Mouse (Mus musculus) macrophage (primary cell): ENCODE data around the gene Dlg1. TPM values are rescaled to one million over a fixed set of nuclear protein-coding genes. Genes with fewer than 3 reads are reported as not detected.

Source experiments
- H3K27ac ChIP-seq: fragments of 350-480 bp; formaldehyde crosslinking; 2 replicates; pipeline ENCODE4 v1.9.0; 2021
- H3K36me3 ChIP-seq: fragments of 350-480 bp; formaldehyde crosslinking; 2 replicates; pipeline ENCODE4 v1.9.0; 2021; ENCODE audit errors: inconsistent target
- H3K4me3 ChIP-seq: fragments of 350-480 bp; formaldehyde crosslinking; 2 replicates; pipeline ENCODE4 v1.9.0; 2021; ENCODE audit errors: inconsistent target
- H3K79me2 ChIP-seq: fragments of 350-480 bp; formaldehyde crosslinking; 2 replicates; pipeline ENCODE4 v1.9.0; 2021; ENCODE audit errors: inconsistent target
- WGBS: methylation state at CpG from one replicate; pipeline ENCODE4 v1.1.7; 2026; ENCODE audit warnings: inconsistent platforms; ENCODE audit not compliant: missing documents; 5-methylcytosine and 5-hydroxymethylcytosine counted together
- polyA plus RNA-seq: library from polyadenylated mRNA; stranded (reverse); fragments of 250-400 nt; gene quantifications from 3 replicates; pipeline ENCODE4 v1.2.4, GENCODE M21; 2018; ENCODE audit warnings: inconsistent platforms

Gene Dlg1
- polyA plus RNA-seq, 1 experiment from 2014 or later, result 28.3 TPM

DNA sequence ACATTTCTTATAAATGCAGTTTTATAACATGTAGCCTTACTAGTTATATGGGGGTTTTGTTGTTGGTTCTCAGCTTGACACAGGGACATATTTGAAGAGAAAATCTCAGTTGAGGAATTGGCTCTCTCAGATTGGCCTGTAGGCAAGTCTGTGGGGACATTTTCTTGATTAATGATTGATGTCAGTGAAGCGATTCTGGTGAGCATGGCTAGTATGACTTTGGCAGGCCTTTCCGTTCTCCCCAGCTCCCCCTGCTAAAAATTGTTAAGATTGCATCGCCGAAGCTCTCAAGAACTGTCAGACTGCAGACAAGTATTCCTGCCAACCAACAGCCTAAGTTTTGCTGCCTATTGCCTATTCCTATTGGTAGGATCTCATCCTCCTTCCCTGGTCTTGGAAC is 73.8 kb downstream of the Dlg1 start:
- WGBS, result 97% methylated on average over 4 of the region's 4 CpGs
- peaks cover 42% of the 10 kb centered on the region; the same call in 1 of the 2 replicates for H3K79me2 ChIP-seq
- H3K36me3 ChIP-seq, result no peaks in the 10 kb centered on the region
- H3K27ac ChIP-seq, result no peak overlapping the region
- no peak overlapping the region for H3K4me3 ChIP-seq

DNA sequence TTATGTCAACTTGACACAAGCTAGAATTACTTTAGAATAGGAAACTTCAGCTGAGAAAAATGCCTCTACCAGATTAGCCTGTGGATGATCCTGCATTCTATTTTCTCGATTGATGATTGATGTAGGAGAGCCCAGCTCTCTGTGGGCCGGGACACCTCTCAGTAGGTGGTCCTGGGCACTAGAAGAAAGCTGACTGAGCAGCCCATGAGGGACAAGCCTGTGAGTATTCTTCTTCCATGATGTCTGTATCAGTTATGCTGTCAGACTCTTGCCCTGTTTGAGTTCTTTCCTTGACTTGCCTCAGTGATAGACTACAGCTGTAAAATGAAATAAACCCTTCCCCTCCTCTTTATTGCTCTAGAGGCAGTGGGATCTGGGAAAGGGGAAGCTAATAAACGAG is 74.5 kb downstream of the Dlg1 start:
- Histone ChIP-seq H3K79me2 (peaks cover 35% of the 10 kb centered on the region; the same call in 1 of the 2 replicates), H3K36me3 (no peaks in the 10 kb centered on the region), H3K27ac (no peak overlapping the region), H3K4me3 (no peak overlapping the region)
- WGBS, result 86% methylated on average over 3 of the region's 3 CpGs

DNA sequence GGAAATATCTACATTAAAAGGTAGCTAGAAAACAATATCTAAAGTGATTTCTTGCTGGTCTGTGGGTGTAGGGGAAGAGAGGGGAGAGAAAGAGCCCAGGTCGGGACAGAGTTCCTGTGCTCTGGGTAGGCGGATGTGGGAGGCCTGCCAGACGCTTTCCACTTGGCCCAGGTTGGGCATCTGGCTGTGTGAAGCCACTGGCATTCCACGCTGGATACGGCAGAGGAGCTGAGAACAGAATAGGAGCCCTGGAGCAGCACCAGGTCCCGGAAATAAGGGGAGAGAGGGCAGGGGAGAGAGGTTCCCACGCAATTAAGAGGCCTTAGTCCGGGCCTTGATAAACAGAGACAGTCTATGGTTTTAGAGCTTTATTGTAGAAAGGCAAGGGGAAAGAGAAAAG is 77.0 kb downstream of the Dlg1 start:
- WGBS, result 94% methylated on average over 8 of the region's 8 CpGs
- H3K79me2 ChIP-seq, result peaks cover 10% of the 10 kb centered on the region; the same call in 1 of the 2 replicates
- H3K27ac ChIP-seq, result no peak overlapping the region
- no peaks in the 10 kb centered on the region for H3K36me3 ChIP-seq
- no peak overlapping the region for H3K4me3 ChIP-seq

DNA sequence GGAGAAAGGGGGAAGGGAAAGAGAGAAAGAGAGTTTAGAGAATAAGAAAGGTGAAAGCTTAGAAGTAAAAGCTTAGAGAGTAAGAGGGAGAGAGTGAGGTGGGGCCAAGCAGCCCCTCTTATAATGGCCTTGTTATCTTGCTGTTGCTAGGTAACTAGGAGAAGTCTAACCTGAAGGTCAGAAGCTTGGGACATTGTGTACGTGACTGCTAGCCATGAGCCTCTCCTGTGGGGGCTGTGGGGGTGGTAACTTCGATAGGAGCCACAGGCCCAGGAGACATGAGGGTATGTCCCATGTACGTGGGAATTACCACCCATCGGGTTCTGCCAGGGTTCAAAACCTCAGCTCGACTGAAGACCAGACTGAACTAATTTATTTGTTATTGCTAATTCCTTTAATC is 77.5 kb downstream of the Dlg1 start:
- Histone ChIP-seq H3K4me3 (no peak overlapping the region), H3K36me3 (no peaks in the 10 kb centered on the region), H3K79me2 (peaks cover 12% of the 10 kb centered on the region; the same call in 1 of the 2 replicates), H3K27ac (no peak overlapping the region)
- 98% methylated on average over 5 of the region's 5 CpGs for WGBS

DNA sequence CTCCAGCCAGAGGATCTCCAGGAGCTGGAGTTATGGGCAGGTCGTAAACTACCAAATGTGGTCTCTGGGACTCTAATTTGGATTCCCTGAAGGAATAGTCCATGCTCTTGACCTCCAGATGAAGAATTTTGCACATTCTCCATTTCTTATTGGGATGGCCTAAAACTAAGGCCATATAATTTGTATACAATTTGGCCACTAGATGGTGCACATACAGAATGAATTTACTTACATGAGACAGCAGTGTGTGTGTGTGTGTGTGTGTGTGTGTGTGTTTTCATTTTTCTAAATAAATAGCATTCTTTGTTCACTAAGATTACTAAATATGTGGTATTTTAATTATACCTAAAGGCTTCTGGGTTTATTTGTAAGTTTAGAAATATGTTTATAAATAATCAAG is 87.3 kb downstream of the Dlg1 start:
- WGBS, result 77% methylated on average over 1 of the region's 1 CpGs
- Histone ChIP-seq H3K79me2 (peaks cover 30% of the 10 kb centered on the region), H3K36me3 (no peaks in the 10 kb centered on the region), H3K4me3 (no peak overlapping the region), H3K27ac (no peak overlapping the region)

DNA sequence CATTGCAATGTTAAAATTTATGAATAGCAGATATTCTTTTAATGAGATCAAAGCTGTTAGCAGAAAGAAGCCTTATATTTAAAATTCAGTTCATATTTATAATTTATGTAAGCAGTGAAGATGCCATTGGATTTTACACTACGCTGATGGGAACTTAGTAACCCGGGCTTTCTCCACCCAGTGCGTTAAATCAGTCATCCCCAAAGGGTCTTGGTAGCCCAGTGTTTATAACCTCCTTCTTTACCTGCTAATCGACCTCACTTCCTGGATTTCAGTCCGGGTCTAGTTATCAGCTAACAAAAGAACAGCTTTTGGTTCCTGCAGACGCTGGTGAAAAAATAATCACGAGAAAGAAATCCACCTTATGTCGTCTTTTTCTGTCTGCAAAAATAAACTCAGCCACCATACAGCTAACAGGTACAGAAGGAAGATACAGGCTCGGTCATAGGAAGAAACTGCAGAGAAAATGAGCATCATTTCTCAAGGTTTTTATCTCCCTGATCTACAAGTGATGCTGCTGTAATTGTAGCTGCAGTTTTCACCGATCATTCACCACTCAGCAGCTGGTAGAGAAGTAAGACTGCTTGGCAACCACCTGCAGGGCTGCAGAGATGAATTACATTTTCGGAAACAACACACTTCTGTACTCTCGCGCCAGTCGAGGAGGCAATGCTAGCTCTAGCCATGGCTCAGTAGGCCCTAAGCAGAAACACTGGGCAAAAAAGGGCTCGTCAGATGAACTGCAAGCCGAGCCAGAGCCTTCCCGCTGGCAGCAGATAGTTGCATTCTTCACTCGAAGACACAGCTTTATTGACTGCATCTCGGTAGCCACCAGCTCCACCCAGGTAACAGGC is 91.2 kb downstream of the Dlg1 start:
- Histone ChIP-seq H3K4me3 (no peak overlapping the region), H3K36me3 (no peaks in the 10 kb centered on the region), H3K79me2 (peaks cover 42% of the 10 kb centered on the region), H3K27ac (peak overlapping the region; percentile 66)
- 18% methylated on average over 19 of the region's 19 CpGs for WGBS

DNA sequence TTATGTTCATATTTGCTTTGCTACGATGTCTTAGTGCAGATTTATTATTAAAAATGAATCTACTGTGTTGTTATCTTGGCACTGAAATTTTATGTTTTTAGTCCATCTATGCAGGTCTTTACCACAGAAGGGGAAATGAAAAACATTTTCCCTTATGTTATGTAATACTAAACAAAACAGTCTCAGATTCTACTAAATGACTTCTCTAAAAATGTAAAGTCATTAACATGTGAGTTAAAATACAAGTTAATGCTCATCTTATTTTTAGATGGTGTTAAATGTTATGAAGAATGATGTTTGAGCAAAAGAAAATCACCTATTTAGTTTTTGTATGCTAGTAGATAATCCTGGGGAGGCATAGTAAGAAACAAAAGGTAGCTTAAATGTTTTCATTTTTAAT is 91.8 kb downstream of the Dlg1 start:
- no peak overlapping the region for H3K4me3 ChIP-seq
- no peaks in the 10 kb centered on the region for H3K36me3 ChIP-seq
- 23% methylated on average over 1 of the region's 1 CpGs for WGBS
- H3K27ac ChIP-seq, result peak overlapping the region; percentile 66
- H3K79me2 ChIP-seq, result peaks cover 49% of the 10 kb centered on the region

DNA sequence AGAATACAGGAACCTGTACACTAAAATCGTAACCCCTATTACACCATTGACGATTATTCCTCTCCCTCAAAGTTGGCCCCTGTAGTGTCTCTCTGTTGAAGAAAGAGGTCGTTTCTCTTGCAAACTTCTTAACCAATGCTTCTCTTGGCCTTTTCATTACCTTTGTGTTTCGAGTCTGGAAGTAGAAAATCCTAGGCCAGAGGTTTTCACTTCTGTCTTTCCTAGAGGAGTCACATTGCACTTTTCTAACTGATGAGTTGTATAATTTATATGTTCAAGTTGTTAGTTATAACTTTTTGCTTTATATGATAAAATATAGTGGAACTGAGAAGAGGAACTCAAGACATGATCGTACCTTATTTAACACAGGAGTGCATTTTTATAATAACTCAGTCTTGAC is 93.2 kb downstream of the Dlg1 start:
- Histone ChIP-seq H3K4me3 (no peak overlapping the region), H3K27ac (no peak overlapping the region), H3K36me3 (no peaks in the 10 kb centered on the region), H3K79me2 (peaks cover 59% of the 10 kb centered on the region)
- 65% methylated on average over 5 of the region's 5 CpGs for WGBS

DNA sequence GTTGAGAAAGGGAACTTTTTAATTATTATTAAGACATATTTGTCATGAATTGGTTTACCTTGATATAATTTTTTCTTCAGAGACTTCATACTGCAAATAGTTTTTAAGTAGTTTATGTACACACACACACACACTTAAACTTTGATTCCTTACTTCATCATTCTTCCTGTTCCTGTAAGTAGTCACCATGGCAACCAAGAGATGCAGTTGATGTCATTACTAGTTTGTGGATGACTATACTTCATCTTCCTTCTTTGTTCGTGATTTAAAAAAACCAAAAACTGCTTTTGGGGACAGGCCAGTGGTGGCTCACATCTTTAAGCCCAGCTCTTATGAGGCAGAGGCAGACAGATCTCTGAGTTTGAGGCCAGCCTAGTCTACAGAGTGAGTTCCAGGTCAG is 94.4 kb downstream of the Dlg1 start:
- peaks cover 61% of the 10 kb centered on the region for H3K79me2 ChIP-seq
- WGBS, result 50% methylated on average over 1 of the region's 1 CpGs
- no peak overlapping the region for H3K27ac ChIP-seq
- H3K36me3 ChIP-seq, result no peaks in the 10 kb centered on the region
- no peak overlapping the region for H3K4me3 ChIP-seq

DNA sequence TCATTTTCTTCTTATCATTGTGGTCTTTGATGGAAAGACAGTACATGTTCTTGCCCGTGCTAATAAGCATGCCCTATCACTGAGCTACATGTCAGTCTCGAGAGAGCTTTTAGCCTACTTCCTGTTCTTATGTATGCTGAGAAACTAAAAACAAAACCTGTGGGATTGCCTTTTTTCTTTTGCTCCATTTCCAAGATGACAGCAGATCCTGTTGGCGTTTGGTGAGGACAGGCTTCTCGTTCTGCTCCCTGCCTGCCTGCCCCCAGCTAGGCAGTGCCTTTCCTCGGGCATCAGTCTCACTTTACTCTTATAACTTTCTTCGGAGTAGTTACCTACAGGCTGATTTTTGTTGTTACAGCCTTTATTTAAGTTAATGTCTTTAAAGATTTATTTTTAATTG is 96.2 kb downstream of the Dlg1 start:
- H3K4me3 ChIP-seq, result no peak overlapping the region
- WGBS, result 75% methylated on average over 6 of the region's 6 CpGs
- no peak overlapping the region for H3K27ac ChIP-seq
- H3K79me2 ChIP-seq, result peaks cover 56% of the 10 kb centered on the region; the same call in 1 of the 2 replicates
- no peaks in the 10 kb centered on the region for H3K36me3 ChIP-seq

DNA sequence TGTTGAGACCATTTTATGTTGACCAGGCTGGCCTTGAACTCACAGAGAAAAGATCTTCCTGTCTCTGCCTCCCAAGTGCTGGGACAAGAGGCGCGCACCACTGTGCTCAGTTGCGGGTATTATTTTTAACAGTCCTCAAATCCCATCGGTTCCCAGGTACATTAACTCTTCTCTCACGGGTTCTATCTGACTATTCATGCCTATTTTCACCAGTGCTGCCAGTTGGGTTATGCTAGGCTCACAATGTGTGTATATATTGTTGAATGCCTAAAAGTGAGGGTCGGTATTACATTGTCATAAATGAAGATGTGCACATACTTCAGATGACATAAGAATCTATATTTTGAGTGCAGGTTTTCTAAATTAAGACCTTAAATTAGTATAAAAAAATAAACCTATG is 103.1 kb downstream of the Dlg1 start:
- H3K27ac ChIP-seq, result no peak overlapping the region
- H3K4me3 ChIP-seq, result no peak overlapping the region
- WGBS, result 94% methylated on average over 6 of the region's 6 CpGs
- H3K36me3 ChIP-seq, result no peaks in the 10 kb centered on the region
- H3K79me2 ChIP-seq, result peaks cover 27% of the 10 kb centered on the region; the same call in 1 of the 2 replicates

DNA sequence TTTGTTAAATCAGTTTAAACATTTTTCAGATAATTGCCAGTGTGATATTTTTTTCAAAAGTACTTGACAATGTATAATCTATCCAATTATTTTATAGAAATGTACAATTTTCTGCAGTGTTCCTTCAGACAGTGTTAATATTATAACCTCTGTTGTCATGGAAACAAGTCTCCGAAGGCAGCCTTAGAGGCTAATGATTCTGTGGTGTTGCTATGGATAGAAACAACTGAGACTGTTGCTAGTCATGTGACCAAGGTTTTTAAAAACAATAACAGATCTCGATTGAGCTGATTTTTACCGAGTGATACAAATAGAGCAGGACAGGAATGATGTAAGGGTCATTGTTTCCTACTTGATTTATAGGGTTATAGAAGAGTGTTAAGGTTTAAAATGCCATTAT is 103.5 kb downstream of the Dlg1 start:
- Histone ChIP-seq H3K36me3 (no peaks in the 10 kb centered on the region), H3K27ac (no peak overlapping the region), H3K79me2 (peaks cover 24% of the 10 kb centered on the region; the same call in 1 of the 2 replicates), H3K4me3 (no peak overlapping the region)
- 86% methylated on average over 3 of the region's 3 CpGs for WGBS

DNA sequence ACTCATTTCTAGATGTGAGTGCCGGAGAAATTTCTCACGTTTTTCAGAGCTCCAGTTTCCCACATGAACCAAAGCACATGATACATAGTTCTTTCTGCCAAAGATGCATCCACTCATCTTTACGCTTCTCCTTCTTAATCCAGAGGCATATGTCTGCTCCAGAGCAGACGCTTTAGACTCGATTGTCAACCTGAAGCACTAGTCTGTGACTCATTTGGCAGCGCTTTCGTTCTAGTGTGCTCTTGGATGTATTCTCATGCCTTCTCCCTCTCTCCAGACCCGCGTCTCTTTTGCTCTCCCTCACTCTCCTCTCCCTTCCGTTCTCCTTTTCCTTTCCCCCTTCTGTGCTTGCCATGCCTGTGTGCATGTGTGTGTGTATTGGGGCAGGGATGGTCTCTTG is 112.7 kb downstream of the Dlg1 start:
- Histone ChIP-seq H3K27ac (no peak overlapping the region), H3K36me3 (no peaks in the 10 kb centered on the region), H3K79me2 (no peaks in the 10 kb centered on the region), H3K4me3 (no peak overlapping the region)
- WGBS, result 95% methylated on average over 9 of the region's 10 CpGs

DNA sequence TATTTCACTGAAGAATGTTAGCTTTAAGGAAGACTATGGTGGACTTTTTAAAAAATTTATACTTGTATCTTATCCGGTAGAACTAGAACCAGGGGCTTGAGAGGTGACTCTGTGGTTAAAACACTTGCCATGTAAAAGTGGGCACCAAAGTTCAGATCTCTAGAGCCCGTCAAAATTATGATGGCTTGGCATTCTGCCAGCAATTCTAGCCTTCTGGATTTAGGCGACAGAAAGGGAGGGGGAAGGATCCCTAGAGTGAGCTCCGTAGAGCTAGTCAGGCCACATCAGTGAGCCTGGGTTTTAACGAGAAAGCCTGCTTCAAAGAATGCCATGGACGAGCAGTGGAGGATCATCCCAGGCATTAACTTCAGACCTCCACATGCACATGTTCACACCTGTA is 117.8 kb downstream of the Dlg1 start:
- no peak overlapping the region for H3K4me3 ChIP-seq
- WGBS, result 93% methylated on average over 6 of the region's 6 CpGs

DNA sequence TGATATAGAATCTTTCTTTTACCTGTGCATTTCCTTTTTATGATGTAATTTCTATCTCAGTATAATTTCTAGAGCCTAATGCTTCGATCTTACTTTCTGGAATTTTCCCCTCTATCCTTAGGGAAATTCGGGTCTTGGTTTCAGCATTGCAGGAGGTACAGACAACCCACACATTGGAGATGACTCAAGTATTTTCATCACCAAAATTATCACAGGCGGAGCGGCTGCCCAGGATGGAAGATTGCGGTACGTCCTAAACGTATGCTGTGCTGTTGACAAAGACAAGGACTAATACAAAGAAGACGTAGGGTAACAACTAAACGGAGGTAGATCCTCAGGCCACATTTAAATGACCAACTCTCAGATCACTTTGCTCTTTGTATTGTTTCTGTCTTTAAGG is 126.8 kb downstream of the Dlg1 start:
- peaks cover 16% of the 10 kb centered on the region; the same call in 1 of the 2 replicates for H3K36me3 ChIP-seq
- H3K27ac ChIP-seq, result no peak overlapping the region
- H3K79me2 ChIP-seq, result no peaks in the 10 kb centered on the region
- no peak overlapping the region for H3K4me3 ChIP-seq
- 88% methylated on average over 9 of the region's 9 CpGs for WGBS

More for the DNA sequence above, 117.8 kb downstream of the Dlg1 start:
- H3K36me3 ChIP-seq, result no peaks in the 10 kb centered on the region
- no peaks in the 10 kb centered on the region for H3K79me2 ChIP-seq
- H3K27ac ChIP-seq, result no peak overlapping the region
